In the genomic region with DNA sequence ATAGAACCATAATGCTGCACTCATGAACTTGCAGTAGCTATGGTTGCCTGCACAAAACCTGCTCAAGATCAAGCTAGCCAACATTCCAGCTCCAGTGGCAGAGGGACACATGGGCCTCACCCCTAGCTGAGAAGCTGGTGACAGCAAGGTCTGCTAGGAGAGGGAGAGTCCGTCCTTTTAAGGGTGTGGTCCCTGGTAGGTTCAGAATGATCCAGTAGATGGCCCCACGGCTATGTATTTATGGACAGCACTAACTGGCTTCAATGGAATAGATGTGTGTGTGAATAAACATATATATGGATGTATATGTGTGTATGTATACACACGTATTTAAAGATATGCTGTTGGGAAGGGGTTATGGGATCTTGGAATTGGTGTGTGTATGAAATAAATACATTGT, we compare ENCODE assay signal across 35 mouse cellular contexts. TPM values are rescaled to one million over a fixed set of nuclear protein-coding genes. Genes with fewer than 3 reads are reported as not detected.
DNase-seq lines count a peak whose midpoint lies in the region; ATAC-seq and TF ChIP-seq lines count a peak whose summit lies in the region.
"Had no signal": no experiment of that assay in that cellular context is flagged by ENCODE, and none has a peak within 500 bp of the region (broad histone marks: within the 10 kb centered on the region; RNA-seq: fewer than 3 reads in every experiment).

No protein-coding gene starts in this region.

- no peak overlapping the region for H3K4me2 ChIP-seq in heart, postnatal 0 days (ENCODE audit: low read depth, low read length)
- H3K4me2 ChIP-seq in heart, embryonic 12.5 days, result no peak overlapping the region
- H3K4me2 ChIP-seq in kidney, postnatal 0 days (ENCODE audit: low read length), result no peak overlapping the region
- H3K4me2 ChIP-seq: embryonic facial prominence, embryonic 15.5 days; forebrain, embryonic 13.5 days; heart, embryonic 13.5 days; limb, embryonic 13.5 days; liver, embryonic 11.5 days; midbrain, embryonic 11.5 days; neural tube, embryonic 13.5 days had no signal

- WGBS in heart, postnatal 0 days, result 43% methylated on average over 3 of the region's 3 CpGs
- 53% methylated on average over 3 of the region's 3 CpGs for WGBS in heart, embryonic 12.5 days
- WGBS in kidney, postnatal 0 days, result 85% methylated on average over 3 of the region's 3 CpGs

- H3K9me3 ChIP-seq in heart, postnatal 0 days (replicated peaks; ENCODE audit: control insufficient read depth, low read length), result no peaks in the 10 kb centered on the region
- no peaks in the 10 kb centered on the region for H3K9me3 ChIP-seq in heart, embryonic 12.5 days (replicated peaks)
- H3K9me3 ChIP-seq in kidney, postnatal 0 days (replicated peaks; ENCODE audit: low read length), result no peaks in the 10 kb centered on the region
- H3K9me3 ChIP-seq: embryonic facial prominence, embryonic 15.5 days; forebrain, embryonic 13.5 days; heart, embryonic 13.5 days; limb, embryonic 13.5 days; neural tube, embryonic 13.5 days had no signal

- H3K36me3 ChIP-seq in heart, postnatal 0 days (replicated peaks; ENCODE audit: control insufficient read depth, insufficient read depth, low read length), result no peaks in the 10 kb centered on the region
- no peaks in the 10 kb centered on the region for H3K36me3 ChIP-seq in heart, embryonic 12.5 days
- H3K36me3 ChIP-seq in kidney, postnatal 0 days (ENCODE audit: insufficient read depth, low read length), result no peaks in the 10 kb centered on the region
- H3K36me3 ChIP-seq: embryonic facial prominence, embryonic 15.5 days; heart, embryonic 13.5 days; limb, embryonic 13.5 days; neural tube, embryonic 13.5 days had no signal

- H3K4me3 ChIP-seq in heart, postnatal 0 days (ENCODE audit: low read depth, low read length), result no peak overlapping the region
- no peak overlapping the region for H3K4me3 ChIP-seq in heart, embryonic 12.5 days
- no peak overlapping the region for H3K4me3 ChIP-seq in kidney, postnatal 0 days (replicated peaks; ENCODE audit: low read depth, low read length)
- H3K4me3 ChIP-seq: embryonic facial prominence, embryonic 15.5 days; forebrain, embryonic 13.5 days; gastrocnemius, adult 2 months; heart, adult 2 months; heart, embryonic 13.5 days; limb, embryonic 13.5 days; neural tube, embryonic 13.5 days had no signal

- H3K4me1 ChIP-seq in heart, postnatal 0 days (ENCODE audit: control insufficient read depth, insufficient read depth), result no peaks in the 10 kb centered on the region
- peaks cover 7% of the 10 kb centered on the region for H3K4me1 ChIP-seq in heart, embryonic 12.5 days (replicated peaks)
- H3K4me1 ChIP-seq in kidney, postnatal 0 days (replicated peaks; ENCODE audit: insufficient read depth, low read length), result 0 out of 2 replicates have a peak, but pooled peaks cover 4% of the 10 kb centered on the region
- H3K4me1 ChIP-seq: embryonic facial prominence, embryonic 15.5 days; forebrain, embryonic 13.5 days; limb, embryonic 13.5 days; neural tube, embryonic 13.5 days had no signal

- H3K9ac ChIP-seq in heart, postnatal 0 days (replicated peaks; ENCODE audit: low read depth, low read length), result no peak overlapping the region
- no peak overlapping the region for H3K9ac ChIP-seq in heart, embryonic 12.5 days
- no peak overlapping the region for H3K9ac ChIP-seq in kidney, postnatal 0 days (ENCODE audit: low read depth, low read length)
- H3K9ac ChIP-seq: embryonic facial prominence, embryonic 15.5 days; forebrain, embryonic 13.5 days; heart, embryonic 13.5 days; limb, embryonic 13.5 days; neural tube, embryonic 13.5 days had no signal

- no peak for DNase-seq in heart, postnatal 0 days (ENCODE audit: low spot score)
- peak; percentile 24 for DNase-seq in kidney, postnatal 0 days (ENCODE audit: low spot score)
- no peak for DNase-seq in kidney, postnatal 36 days
- peak; percentile 29 for DNase-seq in adipocyte (ENCODE audit: low spot score)
- DNase-seq in testis, postnatal 10 days (ENCODE audit: low spot score), result no peak
- DNase-seq: adrenal gland, postnatal 10 days; cerebellum, adult 11-12 months; cerebellum, postnatal 10 days; gastrocnemius, adult 2 months; gastrocnemius, postnatal 36 days; heart, adult 2 months; kidney, adult 18-20 months; kidney, postnatal 14 days; lung, postnatal 36 days; right cerebral cortex, postnatal 4 days had no signal

- TF ChIP-seq CTCF in heart, postnatal 0 days (IDR thresholded peaks at IDR 0.05; ENCODE audit: low read depth), result peak; percentile 30
- TF ChIP-seq CTCF in kidney, postnatal 0 days (IDR thresholded peaks at IDR 0.05; ENCODE audit: low read depth), result peak; percentile 38; the same call in 1 of the 2 replicates

- ATAC-seq in heart, postnatal 0 days (ENCODE audit: insufficient read depth, low read depth), result no peak
- no peak; the same call in 1 of the 2 replicates for ATAC-seq in heart, embryonic 12.5 days (ENCODE audit: insufficient number of reproducible peaks, low FRiP score)
- no peak; the same call in 1 of the 2 replicates for ATAC-seq in kidney, postnatal 0 days (replicated peaks; ENCODE audit: low FRiP score, low read depth)
- ATAC-seq: forebrain, embryonic 13.5 days had no signal

- TF ChIP-seq EP300 in heart, postnatal 0 days (IDR thresholded peaks at IDR 0.05; ENCODE audit: low read depth), result no peak

- no peak overlapping the region for H3K27ac ChIP-seq in heart, postnatal 0 days (ENCODE audit: low read depth)
- no peak overlapping the region for H3K27ac ChIP-seq in heart, embryonic 12.5 days (ENCODE audit: poor library complexity, severe bottlenecking)
- H3K27ac ChIP-seq in kidney, postnatal 0 days, result no peak overlapping the region
- H3K27ac ChIP-seq: embryonic facial prominence, embryonic 15.5 days; forebrain, embryonic 13.5 days; gastrocnemius, adult 2 months; heart, adult 2 months; heart, embryonic 13.5 days; limb, embryonic 13.5 days; neural tube, embryonic 13.5 days had no signal

- H3K27me3 ChIP-seq in heart, postnatal 0 days (ENCODE audit: control insufficient read depth, insufficient read depth, low read length), result no peaks in the 10 kb centered on the region
- no peaks in the 10 kb centered on the region for H3K27me3 ChIP-seq in heart, embryonic 12.5 days (replicated peaks)
- H3K27me3 ChIP-seq in kidney, postnatal 0 days (ENCODE audit: insufficient read depth, low read length), result no peaks in the 10 kb centered on the region
- H3K27me3 ChIP-seq: CH12.LX; embryonic facial prominence, embryonic 15.5 days; forebrain, embryonic 13.5 days; heart, embryonic 13.5 days; limb, embryonic 13.5 days; neural tube, embryonic 13.5 days had no signal

RNA-seq across cellular contexts. Expression of a gene that starts 9.3 kb away (rescaled TPM):
- total RNA-seq in heart, postnatal 0 days (2014; rRNA removed; ENCODE audit: low replicate concordance), result not detected in 2 replicates
- not detected in 2 replicates for polyA plus RNA-seq in heart, postnatal 0 days (2015; fragmentation: Nextera tagmentation; extraction: Ambion mirVana)
- polyA plus RNA-seq in heart, embryonic 12.5 days (2016; fragmentation: Nextera tagmentation; extraction: Ambion mirVana), result 0.06 and 0.10 TPM in 2 replicates
- not detected in 2 replicates for polyA plus RNA-seq in kidney, postnatal 0 days (2015; fragmentation: Nextera tagmentation; extraction: Ambion mirVana)
- total RNA-seq: adrenal gland, postnatal 10 days; CH12.LX; common myeloid progenitor, adult 5-6 weeks; gastrocnemius, adult 2 months; gastrocnemius, postnatal 36 days; heart, adult 2 months; heart, postnatal 25 days; layer of hippocampus, adult 18-20 months; layer of hippocampus, postnatal 25 days; left cerebral cortex, adult 8-10 months; left cerebral cortex, postnatal 36 days; megakaryocyte, adult 5-6 weeks had no signal
- polyA plus RNA-seq: embryonic facial prominence, embryonic 15.5 days; forebrain, embryonic 13.5 days; heart, adult 2 months; heart, embryonic 13.5 days; hindbrain, embryonic 11.5 days; limb, embryonic 13.5 days; liver, embryonic 11.5 days; liver, embryonic 16.5 days; lung, embryonic 16.5 days; midbrain, embryonic 11.5 days; neural tube, embryonic 13.5 days; spleen, adult 2 months had no signal

RNA-seq across cellular contexts. Expression of a gene that starts 35.3 kb away (rescaled TPM):
- not detected in 2 replicates for total RNA-seq in heart, postnatal 0 days (2014; rRNA removed; ENCODE audit: low replicate concordance)
- polyA plus RNA-seq in heart, postnatal 0 days (2015; fragmentation: Nextera tagmentation; extraction: Ambion mirVana), result not detected in 2 replicates
- 0.08 TPM in 1 of 2 replicates, not detected in the other for polyA plus RNA-seq in heart, embryonic 12.5 days (2016; fragmentation: Nextera tagmentation; extraction: Ambion mirVana)
- polyA plus RNA-seq in kidney, postnatal 0 days (2015; fragmentation: Nextera tagmentation; extraction: Ambion mirVana), result 0.20 and 0.28 TPM in 2 replicates
- total RNA-seq: heart, adult 2 months; megakaryocyte, adult 5-6 weeks had no signal
- polyA plus RNA-seq: heart, adult 2 months; liver, embryonic 11.5 days; liver, embryonic 16.5 days; midbrain, embryonic 11.5 days; neural tube, embryonic 13.5 days; spleen, adult 2 months had no signal

Comparison
In these comparisons a context has a peak if more than half of its experiments do, and no peak if none do; other contexts are left out.
1. DNase-seq: peak in kidney, postnatal 0 days (single experiment) and adipocyte (single experiment); none in heart, postnatal 0 days (single experiment), kidney, postnatal 36 days (0 of 2) and testis, postnatal 10 days (single experiment).